Mouse (Mus musculus): ENCODE data around the gene Rpl22l1. TPM values are rescaled to one million over a fixed set of nuclear protein-coding genes. Genes with fewer than 3 reads are reported as not detected.
A peak's percentile ranks its signal among the peaks of the same experiment; 100 is the strongest.
"Not testable (repeated sequence)": the region's sequence is repeated elsewhere in the genome, so short reads cannot be mapped to it uniquely, and the experiment has no call there.

Gene Rpl22l1
- 37.6 and 41.7 TPM in 2 replicates for polyA plus RNA-seq (2012; rRNA removed)

GRCm38 (mm10) chr3:28805301-28806097 is at the start of gene Rpl22l1:
Gene Rpl22l1, plus strand, starts transcription at chr3:28805436.
- Histone ChIP-seq H3K4me3 (ENCODE audit: control insufficient read depth, low read depth, low read length) (peak within 1 kb of the TSS; percentile 96), H3K27me3 (ENCODE audit: control insufficient read depth, insufficient read depth, low read length) (no peaks in the 10 kb centered on the region), H3K27ac (ENCODE audit: control insufficient read depth, insufficient read depth, low read depth, low read length) (peak within 1 kb of the TSS; percentile 95), H3K4me1 (ENCODE audit: control insufficient read depth, insufficient read depth, low read length) (no peaks in the 10 kb centered on the region; the same call in 1 of the 2 replicates), H3K36me3 (ENCODE audit: control insufficient read depth, insufficient read depth, low read length) (no peaks in the 10 kb centered on the region)
- TF ChIP-seq POLR2A (IDR thresholded peaks at IDR 0.05; ENCODE audit: control insufficient read depth, low read depth, low read length), result peak; percentile 99
- TF ChIP-seq CTCF (IDR thresholded peaks at IDR 0.05; ENCODE audit: control insufficient read depth, insufficient read depth, insufficient replicate concordance, low read depth, low read length), result no peak

- no peaks in the 10 kb centered on the region for H3K36me3 ChIP-seq (ENCODE audit: control insufficient read depth, insufficient read depth, low read length)
- no peak overlapping the region for H3K27ac ChIP-seq (ENCODE audit: control insufficient read depth, insufficient read depth, low read depth, low read length)
- no peaks in the 10 kb centered on the region for H3K4me1 ChIP-seq (ENCODE audit: control insufficient read depth, insufficient read depth, low read length)
- TF ChIP-seq POLR2A (IDR thresholded peaks at IDR 0.05; ENCODE audit: control insufficient read depth, low read depth, low read length) (no peak), CTCF (IDR thresholded peaks at IDR 0.05; ENCODE audit: control insufficient read depth, insufficient read depth, insufficient replicate concordance, low read depth, low read length) (no peak)
- no peak overlapping the region for H3K4me3 ChIP-seq (ENCODE audit: control insufficient read depth, low read depth, low read length)
- no peaks in the 10 kb centered on the region for H3K27me3 ChIP-seq (ENCODE audit: control insufficient read depth, insufficient read depth, low read length)
Measured at GRCm38 (mm10) chr3:28755477-28755876, 49.8 kb upstream of the Rpl22l1 start.

- no peak overlapping the region for H3K4me3 ChIP-seq (ENCODE audit: control insufficient read depth, low read depth, low read length)
- H3K36me3 ChIP-seq (ENCODE audit: control insufficient read depth, insufficient read depth, low read length), result no peaks in the 10 kb centered on the region
- no peaks in the 10 kb centered on the region for H3K27me3 ChIP-seq (ENCODE audit: control insufficient read depth, insufficient read depth, low read length)
- no peaks in the 10 kb centered on the region for H3K4me1 ChIP-seq (ENCODE audit: control insufficient read depth, insufficient read depth, low read length)
- H3K27ac ChIP-seq (ENCODE audit: control insufficient read depth, insufficient read depth, low read depth, low read length), result no peak overlapping the region
- TF ChIP-seq CTCF (IDR thresholded peaks at IDR 0.05; ENCODE audit: control insufficient read depth, insufficient read depth, insufficient replicate concordance, low read depth, low read length) (no peak), POLR2A (IDR thresholded peaks at IDR 0.05; ENCODE audit: control insufficient read depth, low read depth, low read length) (no peak)
Measured at GRCm38 (mm10) chr3:28761225-28761789, 43.9 kb upstream of the Rpl22l1 start.

GRCm38 (mm10) chr3:28766935-28767334 is 38.3 kb upstream of the Rpl22l1 start:
- Histone ChIP-seq H3K4me3 (ENCODE audit: control insufficient read depth, low read depth, low read length) (no peak overlapping the region), H3K4me1 (ENCODE audit: control insufficient read depth, insufficient read depth, low read length) (no peaks in the 10 kb centered on the region), H3K27me3 (ENCODE audit: control insufficient read depth, insufficient read depth, low read length) (no peaks in the 10 kb centered on the region), H3K27ac (ENCODE audit: control insufficient read depth, insufficient read depth, low read depth, low read length) (no peak overlapping the region), H3K36me3 (ENCODE audit: control insufficient read depth, insufficient read depth, low read length) (no peaks in the 10 kb centered on the region)
- no peak for TF ChIP-seq POLR2A (IDR thresholded peaks at IDR 0.05; ENCODE audit: control insufficient read depth, low read depth, low read length)
- no peak for TF ChIP-seq CTCF (IDR thresholded peaks at IDR 0.05; ENCODE audit: control insufficient read depth, insufficient read depth, insufficient replicate concordance, low read depth, low read length)

GRCm38 (mm10) chr3:28768222-28768621 is 37.0 kb upstream of the Rpl22l1 start:
- H3K36me3 ChIP-seq (ENCODE audit: control insufficient read depth, insufficient read depth, low read length), result no peaks in the 10 kb centered on the region
- H3K27me3 ChIP-seq (ENCODE audit: control insufficient read depth, insufficient read depth, low read length), result no peaks in the 10 kb centered on the region
- TF ChIP-seq POLR2A (IDR thresholded peaks at IDR 0.05; ENCODE audit: control insufficient read depth, low read depth, low read length), result no peak
- no peak for TF ChIP-seq CTCF (IDR thresholded peaks at IDR 0.05; ENCODE audit: control insufficient read depth, insufficient read depth, insufficient replicate concordance, low read depth, low read length)
- no peak overlapping the region for H3K4me3 ChIP-seq (ENCODE audit: control insufficient read depth, low read depth, low read length)
- H3K27ac ChIP-seq (ENCODE audit: control insufficient read depth, insufficient read depth, low read depth, low read length), result no peak overlapping the region
- no peaks in the 10 kb centered on the region for H3K4me1 ChIP-seq (ENCODE audit: control insufficient read depth, insufficient read depth, low read length)

- H3K4me3 ChIP-seq (ENCODE audit: control insufficient read depth, low read depth, low read length); H3K27me3 ChIP-seq (ENCODE audit: control insufficient read depth, insufficient read depth, low read length); H3K27ac ChIP-seq (ENCODE audit: control insufficient read depth, insufficient read depth, low read depth, low read length); H3K4me1 ChIP-seq (ENCODE audit: control insufficient read depth, insufficient read depth, low read length); H3K36me3 ChIP-seq (ENCODE audit: control insufficient read depth, insufficient read depth, low read length): not testable (repeated sequence)
Measured at GRCm38 (mm10) chr3:28772919-28773318, 32.3 kb upstream of the Rpl22l1 start.

GRCm38 (mm10) chr3:28775361-28775760 is 29.9 kb upstream of the Rpl22l1 start:
- H3K4me3 ChIP-seq (ENCODE audit: control insufficient read depth, low read depth, low read length), result no peak overlapping the region
- no peaks in the 10 kb centered on the region for H3K36me3 ChIP-seq (ENCODE audit: control insufficient read depth, insufficient read depth, low read length)
- TF ChIP-seq CTCF (IDR thresholded peaks at IDR 0.05; ENCODE audit: control insufficient read depth, insufficient read depth, insufficient replicate concordance, low read depth, low read length) (no peak), POLR2A (IDR thresholded peaks at IDR 0.05; ENCODE audit: control insufficient read depth, low read depth, low read length) (no peak)
- H3K4me1 ChIP-seq (ENCODE audit: control insufficient read depth, insufficient read depth, low read length), result no peaks in the 10 kb centered on the region
- H3K27ac ChIP-seq (ENCODE audit: control insufficient read depth, insufficient read depth, low read depth, low read length), result no peak overlapping the region
- H3K27me3 ChIP-seq (ENCODE audit: control insufficient read depth, insufficient read depth, low read length), result no peaks in the 10 kb centered on the region

Data from testis, adult 2 months (tissue).